Mouse (Mus musculus): ENCODE data around the gene Olfr2.
"Not testable (repeated sequence)": the region's sequence is repeated elsewhere in the genome, so short reads cannot be mapped to it uniquely, and the experiment has no call there.

Olfr2 gene

DNA sequence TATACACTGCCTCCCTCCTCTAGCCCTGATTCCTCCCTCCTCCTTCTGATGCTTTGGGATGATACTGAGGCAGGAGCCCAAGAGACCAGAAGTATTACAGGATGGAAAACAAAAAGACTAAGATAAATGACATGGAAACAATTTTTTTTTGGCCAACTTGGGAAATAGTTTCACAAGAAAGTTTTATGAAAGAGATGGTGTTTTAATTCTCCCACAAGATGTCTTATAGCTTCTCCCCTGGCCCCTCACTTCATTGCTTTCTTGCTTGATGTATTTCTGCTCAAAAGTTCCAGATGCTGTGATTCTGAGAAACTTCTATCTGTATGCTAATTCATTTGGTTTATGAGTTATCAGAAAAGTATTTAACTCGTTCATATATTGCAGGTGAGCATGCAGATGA is at the start of gene Olfr2:
Gene Olfr2 (minus strand): TSS at position 101 of the 400 bp plus-strand sequence.
- no peak for DNase-seq (ENCODE audit: extremely low read depth, low read depth)

DNA sequence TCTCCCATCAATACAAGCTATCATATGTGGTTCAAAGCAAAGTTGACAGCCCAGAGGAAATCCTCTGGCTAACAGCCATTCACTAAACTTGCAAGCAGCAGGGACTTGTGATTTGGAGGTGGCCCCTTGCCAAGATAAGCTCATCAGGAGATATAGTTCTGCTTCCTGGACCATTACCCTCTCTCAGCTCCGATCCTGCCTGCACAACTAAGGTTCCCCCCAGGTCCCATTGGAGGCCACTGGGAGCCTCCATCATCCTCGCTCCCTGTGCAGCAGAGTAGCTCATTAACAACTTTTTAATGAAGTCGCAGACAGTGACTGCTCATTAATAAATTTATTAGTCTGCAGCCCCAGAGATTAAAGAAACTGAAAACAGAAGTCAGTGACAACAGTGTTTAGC is 41.7 kb upstream of the Olfr2 start:
- no peak for DNase-seq (ENCODE audit: extremely low read depth, low read depth)

DNA sequence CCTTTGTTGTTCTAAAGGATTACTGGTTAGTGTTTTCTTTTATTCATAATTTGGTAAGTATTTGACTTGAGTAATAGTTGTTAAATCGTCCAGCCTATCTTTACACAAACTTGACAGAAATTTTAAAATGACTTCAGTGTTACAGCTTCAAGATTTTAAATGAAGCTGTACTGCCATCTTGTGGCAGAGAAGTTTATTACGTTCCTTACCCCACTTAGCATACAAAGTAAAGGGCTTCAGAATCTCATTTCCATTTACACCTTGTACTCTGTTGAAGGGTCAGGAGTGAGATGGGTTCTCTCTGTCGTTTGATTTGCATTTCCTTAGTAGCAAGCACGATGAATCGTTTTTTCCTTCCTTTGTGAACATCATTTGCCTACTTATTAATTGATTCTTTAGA is 40.0 kb upstream of the Olfr2 start:
- peak; percentile 26 for DNase-seq (ENCODE audit: extremely low read depth, low read depth)

DNA sequence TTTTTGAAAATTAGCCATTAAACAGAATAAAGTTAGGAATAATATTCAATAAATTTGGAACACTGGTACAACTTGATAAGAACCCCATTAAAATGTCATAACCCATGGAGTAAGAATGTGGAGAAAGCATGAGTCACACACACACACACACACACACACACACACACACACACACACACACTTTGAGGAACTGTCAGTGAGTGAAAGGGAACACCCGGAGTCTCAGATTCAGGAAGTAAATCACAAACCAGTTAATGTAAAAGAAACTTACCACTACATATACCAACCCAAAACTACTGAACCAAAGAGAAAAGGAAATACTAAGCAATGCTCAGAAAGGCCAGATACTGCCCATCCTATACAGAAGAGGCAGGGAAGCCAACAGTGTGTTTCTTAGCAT is 38.5 kb upstream of the Olfr2 start:
- no peak for DNase-seq (ENCODE audit: extremely low read depth, low read depth)

DNA sequence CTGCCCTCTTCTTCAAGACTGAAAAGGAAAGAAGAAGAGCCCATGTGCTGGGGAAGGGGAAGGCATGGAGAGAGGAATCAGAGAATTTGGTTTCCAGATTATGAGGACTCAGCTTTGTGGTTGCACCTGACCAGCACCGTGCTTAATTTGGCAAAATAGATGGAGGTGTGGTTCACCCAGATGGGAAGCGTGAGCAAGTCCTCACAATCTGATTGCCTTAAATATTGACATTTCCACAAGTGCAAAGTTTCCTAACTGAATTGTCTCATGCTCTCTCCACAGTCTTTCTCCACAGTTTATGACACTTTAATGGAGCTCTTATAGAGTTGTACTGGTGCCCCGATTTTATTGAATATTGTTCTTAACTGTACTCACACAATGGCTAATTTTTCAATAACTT is 37.3 kb upstream of the Olfr2 start:
- DNase-seq (ENCODE audit: extremely low read depth, low read depth) = no peak

DNA sequence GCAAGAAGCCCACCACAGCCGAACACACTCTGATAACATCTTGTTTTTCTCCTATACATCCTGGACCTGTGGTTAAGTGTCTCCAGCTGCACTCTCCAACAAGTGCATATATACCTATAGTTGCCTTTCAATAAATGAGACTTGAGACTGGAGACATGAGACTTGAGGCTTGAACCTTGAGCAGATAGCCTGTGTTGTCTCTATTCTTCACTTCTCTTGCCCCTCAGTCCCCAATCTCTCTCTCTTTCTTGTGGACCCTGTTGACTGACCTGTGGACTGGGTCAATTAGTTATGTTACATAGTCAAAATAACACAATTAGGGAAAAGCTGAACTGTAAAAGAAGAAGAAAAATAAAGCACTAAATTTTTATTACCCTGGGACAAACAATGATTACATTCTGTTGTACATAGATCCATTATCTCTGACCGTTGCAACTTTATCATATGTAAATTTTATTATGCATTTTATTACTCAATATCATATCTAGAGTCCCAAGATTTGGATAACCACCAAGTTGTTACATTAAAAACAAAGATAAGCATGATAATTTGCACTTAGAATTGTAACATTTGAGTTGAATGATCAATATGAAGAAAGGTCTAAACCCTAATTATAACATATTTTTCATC is 34.2 kb upstream of the Olfr2 start:
- DNase-seq (ENCODE audit: extremely low read depth, low read depth) = no peak

DNA sequence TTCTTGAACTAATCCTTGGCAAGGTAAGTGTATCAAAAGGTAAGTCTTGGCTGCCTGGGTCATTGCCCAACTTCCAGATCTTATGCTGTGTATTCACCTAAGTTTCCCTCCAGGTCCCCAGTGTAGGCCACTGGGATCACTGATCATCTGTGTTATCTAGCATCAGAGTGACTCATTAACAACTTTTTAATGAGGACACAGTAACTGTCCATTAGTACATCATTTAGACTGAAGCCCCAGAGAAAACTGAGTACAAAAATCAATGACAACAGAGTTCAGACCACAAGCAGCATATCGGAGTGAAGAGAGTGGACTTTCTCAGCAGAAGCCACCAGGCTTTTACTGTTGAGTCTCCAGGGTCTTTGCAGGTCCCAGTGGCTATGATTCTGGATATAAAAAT is 25.0 kb upstream of the Olfr2 start, which contains the start of gene Olfr713:
Gene Olfr713 (plus strand): TSS at position 301 of the 400 bp plus-strand sequence.
- no peak for DNase-seq (ENCODE audit: extremely low read depth, low read depth)

DNA sequence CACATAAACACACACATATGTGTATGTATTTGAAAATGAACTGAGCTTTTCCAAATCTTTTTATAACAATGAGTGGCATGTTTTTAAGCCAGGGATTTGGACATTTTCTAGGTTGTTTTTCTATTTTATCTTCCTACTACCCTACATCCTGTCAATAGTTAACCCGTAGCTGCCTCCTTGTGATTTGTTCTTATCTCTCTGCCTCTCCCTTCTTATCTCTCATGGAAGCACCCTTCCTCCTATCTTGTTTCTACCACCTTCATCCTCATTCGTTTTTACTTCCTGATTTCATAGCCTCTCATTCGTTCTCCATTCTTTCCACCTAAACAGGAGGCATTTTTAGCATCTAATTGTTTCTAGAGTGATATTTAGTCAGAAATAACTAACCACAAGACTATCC is 1.7 kb downstream of the Olfr2 start:
- DNase-seq (ENCODE audit: extremely low read depth, low read depth) = no peak

DNA sequence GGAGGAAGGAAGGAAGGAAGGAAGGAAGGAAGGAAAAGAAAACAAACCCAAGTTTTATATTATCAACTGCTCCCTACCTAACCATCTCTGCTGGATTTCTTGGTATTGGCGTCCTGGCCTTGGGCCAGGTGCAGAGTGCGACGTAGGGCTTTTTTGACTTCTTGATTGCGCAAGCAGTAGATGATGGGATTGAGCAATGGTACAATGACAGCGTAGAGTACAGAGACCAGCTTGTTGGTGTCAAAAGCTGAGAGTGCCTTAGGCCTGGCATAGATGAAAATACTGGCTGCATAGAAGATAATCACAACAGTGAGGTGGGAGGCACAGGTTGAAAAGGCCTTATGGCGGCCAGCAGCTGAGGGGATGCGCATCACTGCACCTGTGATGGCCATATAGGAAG is 5.1 kb downstream of the Olfr2 start:
- DNase-seq (ENCODE audit: extremely low read depth, low read depth) = no peak

DNA sequence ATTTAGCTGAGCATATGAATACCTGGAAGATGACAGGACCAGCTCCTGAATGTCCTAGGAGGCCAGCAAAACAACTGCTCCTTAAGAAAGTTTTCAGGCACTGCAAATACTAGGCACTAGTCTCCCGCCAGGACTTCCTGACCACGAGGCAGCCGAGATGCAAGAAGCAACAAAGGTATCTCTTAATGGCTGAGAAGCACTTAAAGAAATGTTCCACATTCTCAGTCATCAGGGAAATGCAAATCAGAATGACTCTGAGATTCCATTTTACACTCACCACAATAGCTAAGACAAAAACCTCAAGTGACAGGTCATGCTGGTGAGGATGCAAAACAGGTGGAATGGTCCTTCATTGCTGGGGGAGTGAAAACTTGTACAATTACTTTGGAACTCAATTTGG is 20.6 kb downstream of the Olfr2 start:
- DNase-seq (ENCODE audit: extremely low read depth, low read depth) = no peak

DNA sequence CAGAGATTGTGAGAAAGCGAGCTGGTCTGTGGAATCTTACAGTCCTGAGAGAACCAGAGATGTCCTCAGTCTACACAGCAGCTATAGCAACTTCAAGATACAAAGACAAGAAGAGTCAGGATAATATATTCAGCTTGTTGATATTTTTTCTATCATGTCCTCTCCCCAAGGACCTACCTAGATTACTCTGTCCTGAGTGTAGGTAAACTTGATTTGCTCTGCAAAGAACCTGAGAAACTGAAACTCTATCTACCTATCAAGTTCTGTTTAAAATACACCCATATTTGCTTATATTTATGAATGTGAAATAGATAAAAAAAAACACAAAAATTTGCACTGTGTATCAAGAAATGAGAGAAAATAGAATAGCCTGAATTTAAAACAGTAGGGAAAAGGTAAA is 30.5 kb downstream of the Olfr2 start, which contains the start of gene Olfr711:
Gene Olfr711 (minus strand): TSS at position 101 of the 400 bp plus-strand sequence.
- no peak for DNase-seq (ENCODE audit: extremely low read depth, low read depth)

DNA sequence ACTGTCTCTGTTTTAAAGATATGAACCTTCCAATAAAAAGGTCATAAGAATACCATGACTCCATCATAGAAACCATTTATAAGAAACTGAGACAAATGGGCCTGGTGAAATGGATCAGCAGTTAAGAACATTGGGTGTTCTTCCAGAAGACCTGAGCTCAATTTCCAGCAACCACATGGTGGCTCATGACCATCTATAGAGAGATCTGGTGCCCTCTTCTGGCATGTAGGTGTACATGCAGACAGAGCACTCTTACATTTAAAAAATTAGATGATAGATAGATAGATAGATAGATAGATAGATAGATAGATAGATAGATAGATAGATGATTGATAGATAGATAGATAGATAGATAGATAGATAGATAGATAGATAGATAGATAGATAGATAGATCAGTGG is 38.4 kb downstream of the Olfr2 start:
- DNase-seq (ENCODE audit: extremely low read depth, low read depth) = not testable (repeated sequence)

DNA sequence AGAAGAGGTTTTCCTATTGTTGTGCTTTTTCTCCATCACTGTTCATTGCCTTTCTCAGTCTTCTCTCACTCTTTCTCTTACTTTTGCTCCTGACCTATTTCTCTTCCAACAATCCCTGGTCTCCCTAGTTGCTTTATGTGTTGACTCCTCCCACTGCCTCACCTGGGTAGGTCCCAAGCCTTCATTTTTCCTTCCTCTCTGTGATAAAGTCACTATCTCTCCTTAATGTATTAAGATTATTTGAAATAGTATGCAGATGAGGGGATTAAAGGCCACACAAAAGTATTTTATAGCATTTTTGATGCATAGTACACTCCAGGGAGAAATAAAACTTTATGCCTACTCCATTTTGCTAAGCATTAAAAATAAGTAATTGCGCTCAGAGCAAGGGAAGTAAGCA is 42.0 kb downstream of the Olfr2 start, which contains the start of gene Olfr6:
Gene Olfr6 (minus strand): TSS at position 101 of the 400 bp plus-strand sequence.
- no peak for DNase-seq (ENCODE audit: extremely low read depth, low read depth)

DNA sequence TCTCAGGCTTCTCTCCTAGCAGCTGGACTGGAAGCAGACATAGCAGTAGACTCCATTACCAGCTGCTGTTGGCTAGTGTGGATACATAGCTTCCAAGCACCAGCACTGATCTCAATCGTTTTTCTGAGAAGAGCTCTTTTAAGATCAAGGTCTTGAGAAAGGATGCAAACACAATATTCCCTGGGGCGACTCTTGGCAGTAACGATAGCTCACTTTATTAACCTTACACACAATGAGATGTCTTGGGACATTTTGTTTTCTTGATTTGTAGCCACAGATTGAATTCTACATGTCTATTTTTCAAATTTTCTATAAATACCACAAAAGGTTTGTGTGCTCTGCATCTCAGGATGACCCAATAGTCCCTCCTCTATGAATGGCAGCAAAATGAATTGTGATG is 57.7 kb downstream of the Olfr2 start, which contains the start of gene Olfr710:
Gene Olfr710 (minus strand): TSS at position 101 of the 400 bp plus-strand sequence.
- no peak for DNase-seq (ENCODE audit: extremely low read depth, low read depth)

Measured in MEL-GATA-1-ER (cell line).